Mouse (Mus musculus) thymus, postnatal 0 days (tissue): ENCODE measurements around the gene Kcnab3. TPM values are rescaled to one million over a fixed set of nuclear protein-coding genes. Genes with fewer than 3 reads are reported as not detected.
"Not testable (repeated sequence)": the region's sequence is repeated elsewhere in the genome, so short reads cannot be mapped to it uniquely, and the experiment has no call there.

ENCODE experiments used
- DNase-seq: peaks from one replicate; pipeline ENCODE4 v3.0.0-alpha.2; 2015; ENCODE audit warnings: low spot score
- polyA plus RNA-seq: library from polyadenylated mRNA; unstranded; fragments of >200 nt; fragmentation: Nextera tagmentation; extraction: Ambion mirVana; gene quantifications from 2 replicates; pipeline ENCODE4 v1.2.1, GENCODE M21; 2015

The Kcnab3 gene
- polyA plus RNA-seq: 0.18 and 0.24 TPM in 2 replicates

- DNase-seq: peak; percentile 93
These were observed at the start of gene Kcnab3 for GRCm38 (mm10) chr11:69325628-69326407. Kcnab3 (plus strand) TSS chr11:69326258.

- DNase-seq: no peak
These were observed 48.8 kb upstream of the Kcnab3 start for GRCm38 (mm10) chr11:69277267-69277666.

GRCm38 (mm10) chr11:69291111-69291510 lies 34.9 kb upstream of the Kcnab3 start:
- no peak for DNase-seq

GRCm38 (mm10) chr11:69295286-69295685 lies 30.8 kb upstream of the Kcnab3 start:
- DNase-seq: no peak

GRCm38 (mm10) chr11:69297799-69298198 lies 28.3 kb upstream of the Kcnab3 start:
- DNase-seq: no peak

GRCm38 (mm10) chr11:69298231-69298630 lies 27.8 kb upstream of the Kcnab3 start:
- DNase-seq: no peak

- DNase-seq: no peak
These were observed 23.2 kb upstream of the Kcnab3 start for GRCm38 (mm10) chr11:69302817-69303216.

- no peak for DNase-seq
These were observed 20.8 kb upstream of the Kcnab3 start for GRCm38 (mm10) chr11:69305291-69305690.

GRCm38 (mm10) chr11:69306039-69306438 lies 20.0 kb upstream of the Kcnab3 start:
- no peak for DNase-seq

GRCm38 (mm10) chr11:69311266-69311665 lies 14.8 kb upstream of the Kcnab3 start:
- no peak for DNase-seq

GRCm38 (mm10) chr11:69316361-69316760 lies 9.7 kb upstream of the Kcnab3 start:
- no peak for DNase-seq

- DNase-seq: not testable (repeated sequence)
These were observed 8.1 kb upstream of the Kcnab3 start for GRCm38 (mm10) chr11:69318000-69318399.

GRCm38 (mm10) chr11:69321580-69321979 lies 4.5 kb upstream of the Kcnab3 start:
- no peak for DNase-seq

- peak; percentile 13 for DNase-seq
These were observed 4.0 kb upstream of the Kcnab3 start for GRCm38 (mm10) chr11:69322010-69322409.

GRCm38 (mm10) chr11:69322693-69323471 lies 3.2 kb upstream of the Kcnab3 start:
- peak; percentile 21 for DNase-seq

- DNase-seq: peak; percentile 99
These were observed 2.4 kb upstream of the Kcnab3 start, which contains the start of the genes Cntrob and Trappc1 for GRCm38 (mm10) chr11:69323667-69324111. Cntrob (minus strand) TSS chr11:69323775. Trappc1 (plus strand) TSS chr11:69323980.

GRCm38 (mm10) chr11:69324749-69325148 lies 1.3 kb upstream of the Kcnab3 start:
- no peak for DNase-seq

GRCm38 (mm10) chr11:69326408-69327156 lies 524 bp downstream of the Kcnab3 start:
- DNase-seq: peak; percentile 38

GRCm38 (mm10) chr11:69327157-69327442 lies 1.0 kb downstream of the Kcnab3 start:
- DNase-seq: no peak

- DNase-seq: no peak
These were observed 1.6 kb downstream of the Kcnab3 start for GRCm38 (mm10) chr11:69327648-69328047.

- DNase-seq: no peak
These were observed 2.5 kb downstream of the Kcnab3 start for GRCm38 (mm10) chr11:69328517-69328916.

GRCm38 (mm10) chr11:69331152-69331551 lies 5.1 kb downstream of the Kcnab3 start:
- DNase-seq: no peak
